Mouse (Mus musculus): ENCODE data around the gene Zdhhc24. TPM values are rescaled to one million over a fixed set of nuclear protein-coding genes. Genes with fewer than 3 reads are reported as not detected.
"Not testable (repeated sequence)": the region's sequence is repeated elsewhere in the genome, so short reads cannot be mapped to it uniquely, and the experiment has no call there.

Zdhhc24 gene
- polyA plus RNA-seq, 1 experiment from 2014 or later: 17.1 TPM

- Histone ChIP-seq H3K9me3 (replicated peaks) (no peaks in the 10 kb centered on the region), H3K4me1 (peaks cover 5% of the 10 kb centered on the region), H3K27ac (no peak overlapping the region), H3K27me3 (peaks cover 6% of the 10 kb centered on the region), H3K9ac (no peak overlapping the region), H3K4me3 (no peak overlapping the region), H3K4me2 (no peak overlapping the region), H3K36me3 (ENCODE audit: poor library complexity, severe bottlenecking) (no peaks in the 10 kb centered on the region)
- WGBS: 44% methylated on average over 5 of the region's 5 CpGs
- ATAC-seq: no peak
Measured at GRCm38 (mm10) chr19:4850281-4850680, 28.2 kb upstream of the Zdhhc24 start.

DNA sequence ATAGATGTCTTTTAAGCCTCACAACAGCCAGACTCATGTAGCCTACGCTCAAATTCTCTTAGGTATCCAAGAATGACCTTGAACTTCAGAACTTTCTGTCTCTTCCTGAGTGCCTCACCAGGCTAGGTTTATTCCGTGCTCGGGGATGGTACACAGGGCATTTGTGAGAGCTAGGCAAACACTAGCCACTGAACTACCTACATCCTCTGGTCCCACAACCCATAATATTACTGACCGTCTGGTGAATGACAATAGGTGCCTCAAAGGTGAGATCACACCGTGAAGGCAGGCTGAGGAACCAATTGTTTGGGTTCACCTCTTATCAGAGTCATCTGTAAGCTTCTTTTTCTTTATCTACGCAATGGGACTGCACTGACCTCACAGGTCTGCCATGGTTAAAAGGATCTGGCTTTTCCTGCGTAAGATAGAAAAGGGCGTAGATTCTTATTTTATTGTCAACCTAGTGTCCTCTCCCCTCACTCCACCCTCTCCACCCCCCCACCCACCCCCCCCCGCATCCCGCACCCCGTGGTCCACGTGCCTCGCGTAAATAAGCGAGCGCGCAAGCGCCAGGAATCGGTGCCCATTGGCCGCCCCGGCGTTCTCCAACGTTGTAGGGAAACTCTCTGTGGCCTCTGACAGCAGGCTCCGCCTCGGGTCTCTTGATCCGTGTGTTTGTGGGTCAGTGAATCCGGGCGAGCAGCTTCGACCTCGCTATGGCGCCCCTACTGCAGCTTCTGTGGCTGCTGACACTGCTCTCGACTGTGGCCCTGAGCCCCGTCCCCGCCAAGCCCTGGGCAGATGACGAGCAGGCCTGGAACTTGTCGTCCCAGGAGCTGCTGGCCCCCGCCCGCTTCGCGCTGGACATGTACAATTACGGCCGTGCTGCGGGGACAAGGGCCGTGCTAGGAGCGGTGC is 23.7 kb upstream of the Zdhhc24 start, which contains the start of gene Ctsf:
TSS of gene Ctsf (plus strand) at position 579 of the 918 bp plus-strand sequence.
- WGBS: 5% methylated on average over 45 of the region's 45 CpGs
- Histone ChIP-seq H3K4me2 (peak within 1 kb of the TSS; percentile 98), H3K4me1 (peaks cover 14% of the 10 kb centered on the region), H3K27me3 (peaks cover 14% of the 10 kb centered on the region; the same call in 1 of the 2 replicates), H3K36me3 (ENCODE audit: poor library complexity, severe bottlenecking) (no peaks in the 10 kb centered on the region), H3K9me3 (replicated peaks) (no peaks in the 10 kb centered on the region), H3K27ac (no peak within 1 kb of the TSS), H3K4me3 (peak within 1 kb of the TSS; percentile 58), H3K9ac (peak within 1 kb of the TSS; percentile 74)
- ATAC-seq: peak; percentile 91

GRCm38 (mm10) chr19:4855470-4855820 is 23.0 kb upstream of the Zdhhc24 start:
- peaks cover 14% of the 10 kb centered on the region; the same call in 1 of the 2 replicates for H3K27me3 ChIP-seq
- H3K27ac ChIP-seq: no peak overlapping the region
- peak; percentile 16; the same call in 1 of the 2 replicates for ATAC-seq
- H3K4me3 ChIP-seq: peak overlapping the region; percentile 58
- H3K9ac ChIP-seq: peak overlapping the region; percentile 74
- H3K4me1 ChIP-seq: peaks cover 14% of the 10 kb centered on the region
- H3K36me3 ChIP-seq (ENCODE audit: poor library complexity, severe bottlenecking): no peaks in the 10 kb centered on the region
- no peaks in the 10 kb centered on the region for H3K9me3 ChIP-seq (replicated peaks)
- WGBS: 0% methylated on average over 14 of the region's 14 CpGs
- H3K4me2 ChIP-seq: peak overlapping the region; percentile 98

GRCm38 (mm10) chr19:4855951-4856350 is 22.5 kb upstream of the Zdhhc24 start:
- H3K9ac ChIP-seq: 0 out of 2 replicates have a peak overlapping the region, but pooled peaks have one; percentile 74
- H3K36me3 ChIP-seq (ENCODE audit: poor library complexity, severe bottlenecking): no peaks in the 10 kb centered on the region
- no peak overlapping the region for H3K27ac ChIP-seq
- peak overlapping the region; percentile 98 for H3K4me2 ChIP-seq
- no peak for ATAC-seq
- WGBS: 48% methylated on average over 4 of the region's 4 CpGs
- no peaks in the 10 kb centered on the region for H3K9me3 ChIP-seq (replicated peaks)
- H3K27me3 ChIP-seq: peaks cover 14% of the 10 kb centered on the region; the same call in 1 of the 2 replicates
- H3K4me1 ChIP-seq: peaks cover 14% of the 10 kb centered on the region
- H3K4me3 ChIP-seq: peak overlapping the region; percentile 58; the same call in 1 of the 2 replicates

DNA sequence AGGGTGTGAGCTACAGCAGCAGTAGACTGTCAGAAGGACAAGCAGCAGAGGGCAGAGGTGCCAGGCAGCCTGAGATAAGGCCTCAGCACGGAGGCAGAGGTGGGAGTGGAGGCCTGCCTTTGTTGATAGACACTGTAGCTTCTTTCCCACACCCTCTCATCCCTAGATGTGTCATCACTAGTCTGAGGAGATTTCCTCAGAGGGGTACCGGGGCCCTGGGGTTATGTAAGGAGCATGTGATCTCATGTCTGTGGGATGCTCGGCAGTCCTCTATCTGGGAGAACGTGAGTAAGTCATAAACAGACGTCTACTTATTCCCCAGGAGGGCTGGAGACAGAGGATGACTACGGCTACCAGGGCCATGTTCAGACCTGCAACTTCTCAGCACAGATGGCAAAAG is 19.4 kb upstream of the Zdhhc24 start:
- Histone ChIP-seq H3K27me3 (peaks cover 14% of the 10 kb centered on the region; the same call in 1 of the 2 replicates), H3K36me3 (ENCODE audit: poor library complexity, severe bottlenecking) (no peaks in the 10 kb centered on the region), H3K4me1 (peaks cover 14% of the 10 kb centered on the region), H3K4me3 (no peak overlapping the region), H3K9ac (no peak overlapping the region), H3K27ac (no peak overlapping the region), H3K9me3 (replicated peaks) (no peaks in the 10 kb centered on the region), H3K4me2 (no peak overlapping the region)
- WGBS: 87% methylated on average over 6 of the region's 6 CpGs
- no peak for ATAC-seq

DNA sequence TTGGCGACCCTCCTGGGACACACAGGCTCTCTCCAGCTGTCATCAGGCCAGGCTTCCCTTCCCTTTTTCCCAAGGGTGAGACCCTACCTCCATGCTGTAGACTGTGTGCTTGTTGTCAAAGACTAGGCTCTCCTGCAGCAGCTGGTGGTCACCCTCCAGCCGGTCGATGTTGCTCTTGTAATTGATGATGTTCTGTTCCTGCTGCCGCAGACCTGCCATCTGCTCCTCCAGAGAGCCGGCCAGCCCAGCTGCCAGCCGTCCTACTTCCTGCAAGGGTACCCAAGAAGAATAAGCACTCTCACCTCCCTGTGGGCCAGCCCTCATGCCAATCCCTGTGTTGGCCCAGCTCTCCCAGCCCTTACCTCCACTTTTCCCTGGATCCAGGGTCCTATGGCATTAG is 15.4 kb upstream of the Zdhhc24 start:
- ATAC-seq: no peak
- Histone ChIP-seq H3K27me3 (0 out of 2 replicates have a peak, but pooled peaks cover 7% of the 10 kb centered on the region), H3K36me3 (ENCODE audit: poor library complexity, severe bottlenecking) (no peaks in the 10 kb centered on the region), H3K27ac (no peak overlapping the region), H3K4me1 (no peaks in the 10 kb centered on the region), H3K9me3 (replicated peaks) (no peaks in the 10 kb centered on the region), H3K4me2 (no peak overlapping the region), H3K9ac (no peak overlapping the region; the same call in 1 of the 2 replicates), H3K4me3 (no peak overlapping the region)
- WGBS: 83% methylated on average over 6 of the region's 6 CpGs

DNA sequence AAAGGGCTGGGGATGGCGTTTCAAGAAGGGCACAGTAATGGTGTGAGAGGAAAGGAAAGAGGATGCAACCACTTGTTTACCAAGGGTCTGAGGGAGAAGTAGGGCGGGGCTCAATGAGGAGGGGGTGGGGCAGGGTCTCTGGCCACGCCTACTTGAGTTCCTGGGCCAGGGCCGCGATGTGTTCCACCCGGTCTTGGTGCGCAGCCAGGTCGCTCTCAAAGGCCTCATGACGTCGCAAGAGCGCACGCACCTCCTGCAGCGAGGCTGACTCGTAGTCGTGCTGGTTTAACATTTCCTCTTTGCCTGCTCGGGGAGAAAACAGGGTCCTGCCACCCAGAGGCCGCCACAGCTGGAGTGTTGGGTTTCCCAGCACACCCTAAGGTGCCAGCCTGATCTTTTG is 13.3 kb upstream of the Zdhhc24 start:
- Histone ChIP-seq H3K9me3 (replicated peaks) (no peaks in the 10 kb centered on the region), H3K4me3 (no peak overlapping the region), H3K27ac (no peak overlapping the region), H3K27me3 (0 out of 2 replicates have a peak, but pooled peaks cover 7% of the 10 kb centered on the region), H3K4me2 (peak overlapping the region; percentile 32), H3K4me1 (no peaks in the 10 kb centered on the region), H3K36me3 (ENCODE audit: poor library complexity, severe bottlenecking) (no peaks in the 10 kb centered on the region), H3K9ac (no peak overlapping the region)
- 6% methylated on average over 17 of the region's 17 CpGs for WGBS
- ATAC-seq: no peak

DNA sequence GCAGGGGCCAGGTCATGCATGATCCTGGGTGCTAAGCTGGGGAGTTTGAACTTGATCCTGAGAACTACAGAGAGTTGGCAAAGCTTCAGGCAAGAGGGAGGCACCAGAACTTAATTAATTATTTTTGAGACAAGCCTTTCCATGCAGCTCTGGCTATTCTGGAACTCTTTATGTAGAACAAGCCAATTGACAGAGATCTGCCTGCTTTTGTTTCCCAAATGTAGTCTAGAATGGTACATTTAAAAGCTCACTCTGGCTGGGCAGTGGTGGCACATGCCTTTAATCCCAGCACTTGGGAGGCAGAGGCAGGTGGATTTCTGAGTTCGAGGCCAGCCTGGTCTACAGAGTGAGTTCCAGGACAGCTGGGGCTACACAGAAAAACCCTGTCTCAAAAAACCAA is 3.9 kb upstream of the Zdhhc24 start:
- ATAC-seq; H3K4me2 ChIP-seq; H3K9ac ChIP-seq; H3K27ac ChIP-seq; H3K4me3 ChIP-seq; H3K9me3 ChIP-seq (replicated peaks); H3K27me3 ChIP-seq; H3K36me3 ChIP-seq (ENCODE audit: poor library complexity, severe bottlenecking): not testable (repeated sequence)
- peaks cover 14% of the 10 kb centered on the region for H3K4me1 ChIP-seq
- WGBS: 80% methylated on average over 1 of the region's 1 CpGs

DNA sequence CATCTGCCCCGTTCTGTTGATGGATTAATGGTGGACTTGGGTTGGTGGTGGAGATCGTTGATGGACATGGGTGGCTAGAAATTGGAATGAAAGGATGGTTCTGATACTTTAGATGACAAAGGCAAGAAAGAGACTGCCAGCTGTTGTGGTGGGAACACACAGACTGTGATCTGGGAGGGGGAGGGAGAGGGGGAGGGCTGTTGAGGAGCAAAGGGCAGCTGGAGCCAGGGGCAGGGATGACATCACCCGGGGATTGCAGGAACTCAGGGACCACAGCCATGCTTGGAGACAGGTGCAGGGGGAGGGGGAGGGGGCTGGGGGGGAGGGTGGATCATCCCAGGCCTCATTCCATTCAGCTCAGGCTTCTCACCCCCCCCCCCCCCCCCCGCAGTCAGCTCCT is 2.2 kb upstream of the Zdhhc24 start:
- Histone ChIP-seq H3K36me3 (ENCODE audit: poor library complexity, severe bottlenecking) (no peaks in the 10 kb centered on the region), H3K4me3 (no peak overlapping the region), H3K4me1 (peaks cover 14% of the 10 kb centered on the region), H3K9ac (no peak overlapping the region), H3K9me3 (replicated peaks) (no peaks in the 10 kb centered on the region), H3K4me2 (no peak overlapping the region), H3K27me3 (peaks cover 10% of the 10 kb centered on the region), H3K27ac (no peak overlapping the region)
- ATAC-seq: no peak
- WGBS: 86% methylated on average over 2 of the region's 4 CpGs

DNA sequence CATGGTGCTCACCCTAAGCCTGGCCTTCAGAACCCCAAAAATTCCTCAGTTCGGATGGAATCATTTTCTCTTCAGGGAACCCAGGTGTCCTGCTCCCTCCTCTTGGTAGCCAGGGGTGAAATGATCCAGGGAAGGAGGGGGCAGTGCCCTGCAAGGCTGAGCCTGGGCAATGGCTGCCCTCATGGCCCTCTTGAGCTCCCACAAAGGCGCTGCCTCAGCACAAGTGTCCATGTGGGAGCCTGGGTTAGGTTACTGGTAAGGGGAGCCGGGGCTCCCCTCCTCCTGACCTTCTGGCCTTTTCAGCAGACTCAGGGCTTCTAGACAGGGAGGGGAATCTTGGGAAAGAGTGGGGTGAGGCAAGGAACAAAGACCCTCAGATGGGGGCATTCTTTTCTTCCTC is 1.7 kb upstream of the Zdhhc24 start:
- no peak for ATAC-seq
- WGBS: 66% methylated on average over 3 of the region's 3 CpGs

GRCm38 (mm10) chr19:4877785-4878184 is 683 bp upstream of the Zdhhc24 start, which contains the start of gene Actn3:
Gene Actn3, minus strand, starts transcription at chr19:4877909.
- peaks cover 14% of the 10 kb centered on the region for H3K4me1 ChIP-seq
- ATAC-seq: no peak
- H3K27me3 ChIP-seq: peaks cover 10% of the 10 kb centered on the region
- H3K4me3 ChIP-seq: peak within 1 kb of the TSS; percentile 95
- WGBS: 2% methylated on average over 17 of the region's 17 CpGs
- no peaks in the 10 kb centered on the region for H3K9me3 ChIP-seq (replicated peaks)
- 0 out of 2 replicates have a peak, but pooled peaks cover 3% of the 10 kb centered on the region for H3K36me3 ChIP-seq (ENCODE audit: poor library complexity, severe bottlenecking)
- H3K4me2 ChIP-seq: peak within 1 kb of the TSS; percentile 83
- peak within 1 kb of the TSS; percentile 70 for H3K27ac ChIP-seq
- H3K9ac ChIP-seq: peak within 1 kb of the TSS; percentile 89

More for the DNA sequence above, 1.7 kb upstream of the Zdhhc24 start:
- Histone ChIP-seq H3K4me2 (no peak overlapping the region), H3K27ac (no peak overlapping the region), H3K4me3 (no peak overlapping the region), H3K27me3 (peaks cover 10% of the 10 kb centered on the region), H3K9ac (no peak overlapping the region), H3K4me1 (peaks cover 14% of the 10 kb centered on the region), H3K36me3 (ENCODE audit: poor library complexity, severe bottlenecking) (no peaks in the 10 kb centered on the region), H3K9me3 (replicated peaks) (no peaks in the 10 kb centered on the region)

- H3K27ac ChIP-seq: no peak overlapping the region
- no peak for ATAC-seq
- peak overlapping the region; percentile 95 for H3K4me3 ChIP-seq
- peaks cover 14% of the 10 kb centered on the region for H3K4me1 ChIP-seq
- H3K9ac ChIP-seq: peak overlapping the region; percentile 89
- no peaks in the 10 kb centered on the region for H3K9me3 ChIP-seq (replicated peaks)
- peak overlapping the region; percentile 83 for H3K4me2 ChIP-seq
- H3K36me3 ChIP-seq (ENCODE audit: poor library complexity, severe bottlenecking): peaks cover 12% of the 10 kb centered on the region
- H3K27me3 ChIP-seq: peaks cover 10% of the 10 kb centered on the region
- 63% methylated on average over 10 of the region's 10 CpGs for WGBS
Measured at GRCm38 (mm10) chr19:4879324-4879703, 846 bp downstream of the Zdhhc24 start.

All from forebrain, embryonic 13.5 days (tissue).